Mouse (Mus musculus): ENCODE measurements around the gene Sf1. TPM values are rescaled to one million over a fixed set of nuclear protein-coding genes. Genes with fewer than 3 reads are reported as not detected.
A peak's percentile ranks its signal among the peaks of the same experiment; 100 is the strongest.

Sf1 gene
- total and polyA plus RNA-seq, 2 experiments from 2014 or later: 70.5 to 95.5 TPM

- H3K9ac ChIP-seq (replicated peaks; ENCODE audit: low read length, poor library complexity, severe bottlenecking): peak overlapping the region; percentile 88
- ATAC-seq (ENCODE audit: low FRiP score) (peak; percentile 32; the same call in 1 of the 2 replicates), DNase-seq (ENCODE audit: low spot score) (peak; percentile 58)
- peak overlapping the region; percentile 82 for H3K27ac ChIP-seq (ENCODE audit: low read depth, low read length)
- H3K27me3 ChIP-seq (ENCODE audit: insufficient read depth, low read length): no peaks in the 10 kb centered on the region; the same call in 1 of the 2 replicates
- TF ChIP-seq CTCF (IDR thresholded peaks at IDR 0.05): peak; percentile 51
- H3K4me3 ChIP-seq (ENCODE audit: low read depth, low read length): peak overlapping the region; percentile 69
- H3K4me1 ChIP-seq (ENCODE audit: insufficient read depth, low read length): peaks cover 17% of the 10 kb centered on the region; the same call in 1 of the 2 replicates
- 4% methylated on average over 29 of the region's 29 CpGs for WGBS
- peak overlapping the region; percentile 98 for H3K4me2 ChIP-seq (ENCODE audit: low read depth, low read length, poor library complexity, severe bottlenecking)
- peaks cover 20% of the 10 kb centered on the region for H3K36me3 ChIP-seq (ENCODE audit: insufficient read depth, low read length)
- H3K9me3 ChIP-seq (ENCODE audit: low read length): no peaks in the 10 kb centered on the region
Observed at GRCm38 (mm10) chr19:6400096-6401086, 36.9 kb downstream of the Sf1 start.

- no peaks in the 10 kb centered on the region for H3K9me3 ChIP-seq (ENCODE audit: low read length)
- H3K9ac ChIP-seq (replicated peaks; ENCODE audit: low read length, poor library complexity, severe bottlenecking): peak overlapping the region; percentile 66
- no peak for ATAC-seq (ENCODE audit: low FRiP score)
- DNase-seq (ENCODE audit: low spot score): peak; percentile 58
- peak overlapping the region; percentile 82 for H3K27ac ChIP-seq (ENCODE audit: low read depth, low read length)
- peak overlapping the region; percentile 69 for H3K4me3 ChIP-seq (ENCODE audit: low read depth, low read length)
- peak; percentile 78 for TF ChIP-seq CTCF (IDR thresholded peaks at IDR 0.05)
- H3K36me3 ChIP-seq (ENCODE audit: insufficient read depth, low read length): peaks cover 20% of the 10 kb centered on the region
- no peaks in the 10 kb centered on the region; the same call in 1 of the 2 replicates for H3K27me3 ChIP-seq (ENCODE audit: insufficient read depth, low read length)
- under 1% methylated on average over 32 of the region's 32 CpGs for WGBS
- peak overlapping the region; percentile 98 for H3K4me2 ChIP-seq (ENCODE audit: low read depth, low read length, poor library complexity, severe bottlenecking)
- peaks cover 17% of the 10 kb centered on the region; the same call in 1 of the 2 replicates for H3K4me1 ChIP-seq (ENCODE audit: insufficient read depth, low read length)
Observed at GRCm38 (mm10) chr19:6401131-6401815, 37.8 kb downstream of the Sf1 start.

- DNase-seq (ENCODE audit: low spot score) (no peak), ATAC-seq (ENCODE audit: low FRiP score) (no peak)
- no peaks in the 10 kb centered on the region for H3K9me3 ChIP-seq (ENCODE audit: low read length)
- H3K27ac ChIP-seq (ENCODE audit: low read depth, low read length): no peak overlapping the region
- no peak for TF ChIP-seq CTCF (IDR thresholded peaks at IDR 0.05)
- H3K36me3 ChIP-seq (ENCODE audit: insufficient read depth, low read length): peaks cover 20% of the 10 kb centered on the region
- peak overlapping the region; percentile 66 for H3K9ac ChIP-seq (replicated peaks; ENCODE audit: low read length, poor library complexity, severe bottlenecking)
- H3K27me3 ChIP-seq (ENCODE audit: insufficient read depth, low read length): no peaks in the 10 kb centered on the region; the same call in 1 of the 2 replicates
- 18% methylated on average over 9 of the region's 9 CpGs for WGBS
- H3K4me2 ChIP-seq (ENCODE audit: low read depth, low read length, poor library complexity, severe bottlenecking): peak overlapping the region; percentile 98
- H3K4me3 ChIP-seq (ENCODE audit: low read depth, low read length): peak overlapping the region; percentile 69
- peaks cover 17% of the 10 kb centered on the region; the same call in 1 of the 2 replicates for H3K4me1 ChIP-seq (ENCODE audit: insufficient read depth, low read length)
Observed at GRCm38 (mm10) chr19:6401951-6402350, 38.5 kb downstream of the Sf1 start.

GRCm38 (mm10) chr19:6403869-6404268 lies 40.4 kb downstream of the Sf1 start:
- no peak overlapping the region for H3K27ac ChIP-seq (ENCODE audit: low read depth, low read length)
- no peak overlapping the region for H3K4me3 ChIP-seq (ENCODE audit: low read depth, low read length)
- 85% methylated on average over 10 of the region's 10 CpGs for WGBS
- no peaks in the 10 kb centered on the region; the same call in 1 of the 2 replicates for H3K27me3 ChIP-seq (ENCODE audit: insufficient read depth, low read length)
- DNase-seq (ENCODE audit: low spot score) (no peak), ATAC-seq (ENCODE audit: low FRiP score) (no peak)
- no peak for TF ChIP-seq CTCF (IDR thresholded peaks at IDR 0.05)
- H3K36me3 ChIP-seq (ENCODE audit: insufficient read depth, low read length): peaks cover 27% of the 10 kb centered on the region
- no peak overlapping the region for H3K4me2 ChIP-seq (ENCODE audit: low read depth, low read length, poor library complexity, severe bottlenecking)
- H3K9ac ChIP-seq (replicated peaks; ENCODE audit: low read length, poor library complexity, severe bottlenecking): no peak overlapping the region
- no peaks in the 10 kb centered on the region for H3K9me3 ChIP-seq (ENCODE audit: low read length)
- H3K4me1 ChIP-seq (ENCODE audit: insufficient read depth, low read length): peaks cover 17% of the 10 kb centered on the region; the same call in 1 of the 2 replicates

- no peak for ATAC-seq (ENCODE audit: low FRiP score)
Observed at GRCm38 (mm10) chr19:6405433-6405832, 41.9 kb downstream of the Sf1 start.

More at GRCm38 (mm10) chr19:6405433-6405832, 41.9 kb downstream of the Sf1 start:
- no peak for TF ChIP-seq CTCF (IDR thresholded peaks at IDR 0.05)
- WGBS: 65% methylated on average over 10 of the region's 10 CpGs
- Histone ChIP-seq H3K9ac (replicated peaks; ENCODE audit: low read length, poor library complexity, severe bottlenecking) (no peak overlapping the region), H3K4me2 (ENCODE audit: low read depth, low read length, poor library complexity, severe bottlenecking) (no peak overlapping the region), H3K36me3 (ENCODE audit: insufficient read depth, low read length) (peaks cover 28% of the 10 kb centered on the region), H3K4me3 (ENCODE audit: low read depth, low read length) (no peak overlapping the region), H3K9me3 (ENCODE audit: low read length) (no peaks in the 10 kb centered on the region), H3K27me3 (ENCODE audit: insufficient read depth, low read length) (no peaks in the 10 kb centered on the region; the same call in 1 of the 2 replicates), H3K4me1 (ENCODE audit: insufficient read depth, low read length) (peaks cover 17% of the 10 kb centered on the region; the same call in 1 of the 2 replicates), H3K27ac (ENCODE audit: low read depth, low read length) (no peak overlapping the region)
- no peak for DNase-seq (ENCODE audit: low spot score)

All from midbrain, postnatal 0 days (tissue).